Mouse (Mus musculus) ES-Bruce4 (cell line): ENCODE data around the gene Urod.

Source experiments
- CTCF ChIP-seq: IDR thresholded peaks from one replicate; pipeline ENCODE4 v1.8.1; 2011; ENCODE audit warnings: low read depth, low read length
- EP300 ChIP-seq: IDR thresholded peaks from 2 replicates; pipeline ENCODE4 v1.6.1; 2011; ENCODE audit warnings: low read depth, low read length; ENCODE audit not compliant: insufficient read depth
- POLR2A ChIP-seq: IDR thresholded peaks from one replicate; pipeline ENCODE4 v1.8.1; 2011; ENCODE audit warnings: low read length; ENCODE audit not compliant: insufficient read depth

- TF ChIP-seq CTCF (no peak), POLR2A (no peak), EP300 (no peak)
These were observed 1.1 kb upstream of the Urod start, which contains the start of gene Hectd3 for GRCm38 (mm10) chr4:116995131-116995797.
